Mouse (Mus musculus) MEL-GATA-1-ER (cell line): ENCODE measurements around the gene Hemk1.
"Not testable (repeated sequence)": the region's sequence is repeated elsewhere in the genome, so short reads cannot be mapped to it uniquely, and the experiment has no call there.

Experiments
- DNase-seq: peaks from one replicate; pipeline ENCODE4 v3.0.0-alpha.2; 2012; ENCODE audit warnings: low read depth; ENCODE audit errors: extremely low read depth

Gene Hemk1

DNA sequence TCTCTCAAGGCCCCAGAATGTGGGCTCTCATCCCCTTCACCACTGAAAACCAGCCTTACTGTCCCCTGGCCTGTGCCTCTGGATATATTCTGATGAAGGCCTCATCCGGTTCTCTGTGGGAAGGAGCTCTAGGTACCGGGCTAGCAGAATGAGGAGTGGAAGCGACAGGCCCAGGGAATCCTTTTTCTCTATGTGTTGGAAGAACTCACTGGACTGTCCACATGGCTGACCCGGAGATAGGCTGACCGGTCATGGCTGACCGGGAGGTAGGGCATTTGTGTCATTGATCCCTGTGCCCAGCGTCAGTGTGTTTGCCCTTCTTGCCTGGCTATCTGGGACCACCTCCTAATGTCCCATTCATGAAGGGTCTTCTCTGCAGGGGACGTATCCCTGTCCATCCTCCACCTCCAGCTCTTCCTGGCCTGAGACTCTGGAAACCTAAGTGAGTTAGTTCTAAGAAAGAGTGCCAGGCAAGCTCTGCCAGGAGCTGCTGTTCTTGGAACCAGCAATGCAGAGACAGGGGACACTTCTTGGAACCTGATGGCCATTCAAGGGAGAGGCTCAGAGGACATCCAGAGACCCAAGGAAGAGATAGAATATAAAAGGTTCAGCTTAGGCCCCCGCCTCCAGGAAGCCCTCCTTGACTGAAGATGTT, 29.7 kb downstream of the Hemk1 start:
- DNase-seq: no peak

DNA sequence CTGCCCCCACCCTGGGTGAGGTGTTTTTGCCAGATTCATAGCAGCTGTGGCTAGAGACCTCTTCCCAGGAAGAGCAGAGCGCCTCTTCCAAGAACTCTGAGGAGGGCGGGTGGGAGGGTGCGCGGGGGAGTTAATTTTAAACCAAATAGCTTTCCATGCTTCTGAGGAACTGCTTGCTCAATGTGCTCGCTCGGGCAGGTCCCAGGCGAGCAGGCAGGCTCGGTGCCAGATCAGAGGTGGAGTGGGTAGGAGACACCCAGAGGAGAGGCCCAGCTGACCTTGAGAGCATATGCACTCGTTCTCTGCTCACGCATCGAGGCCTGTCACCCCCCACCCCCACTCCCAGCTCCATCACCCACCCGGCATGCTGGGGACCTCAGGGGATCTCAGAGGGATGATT, 30.3 kb downstream of the Hemk1 start:
- no peak for DNase-seq

DNA sequence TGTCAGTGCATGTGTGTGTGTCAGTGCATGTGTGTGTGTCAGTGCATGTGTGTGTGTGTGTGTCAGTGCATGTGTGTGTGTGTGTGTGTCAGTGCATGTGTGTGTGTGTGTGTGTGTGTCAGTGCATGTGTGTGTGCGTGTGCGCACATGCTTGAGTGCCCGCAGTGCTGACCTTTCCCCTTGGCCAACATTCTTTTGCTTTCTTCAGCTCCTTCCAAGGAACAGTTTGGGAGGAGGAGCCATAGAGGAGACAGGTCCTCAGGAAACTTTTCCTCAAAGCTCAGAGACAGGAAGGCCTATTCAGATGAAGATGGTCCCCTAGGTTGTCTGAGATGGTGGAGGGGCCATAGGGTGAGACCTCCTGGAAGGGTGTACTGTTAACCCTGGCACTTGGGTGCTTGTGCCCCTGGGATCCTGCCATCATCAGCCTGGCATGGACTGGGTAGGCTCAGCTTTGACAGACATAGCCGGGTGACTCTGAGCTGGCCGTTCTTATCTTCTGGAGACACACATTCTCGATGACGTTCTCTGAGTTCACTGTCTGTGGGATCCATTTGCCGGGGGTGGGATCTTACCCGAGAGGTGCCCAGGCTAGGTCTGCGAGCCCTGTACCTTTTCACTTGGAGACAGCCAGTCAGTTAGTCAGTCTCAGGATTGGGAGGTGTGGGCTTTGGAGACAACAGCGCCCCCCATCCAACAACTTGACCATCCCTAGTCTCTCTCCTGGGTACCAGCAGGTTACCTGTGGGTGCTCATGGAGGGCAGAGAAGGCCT, 30.9 kb downstream of the Hemk1 start:
- no peak for DNase-seq

DNA sequence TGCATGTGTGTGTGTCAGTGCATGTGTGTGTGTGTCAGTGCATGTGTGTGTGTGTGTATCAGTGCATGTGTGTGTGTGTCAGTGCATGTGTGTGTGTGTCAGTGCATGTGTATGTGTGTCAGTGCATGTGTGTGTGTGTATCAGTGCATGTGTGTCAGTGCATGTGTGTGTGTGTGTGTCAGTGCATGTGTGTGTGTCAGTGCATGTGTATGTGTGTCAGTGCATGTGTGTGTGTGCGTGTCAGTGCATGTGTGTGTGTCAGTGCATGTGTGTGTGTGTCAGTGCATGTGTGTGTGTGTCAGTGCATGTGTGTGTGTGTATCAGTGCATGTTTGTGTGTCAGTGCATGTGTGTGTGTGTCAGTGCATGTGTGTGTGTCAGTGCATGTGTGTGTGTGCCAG, 31.5 kb downstream of the Hemk1 start:
- not testable (repeated sequence) for DNase-seq

DNA sequence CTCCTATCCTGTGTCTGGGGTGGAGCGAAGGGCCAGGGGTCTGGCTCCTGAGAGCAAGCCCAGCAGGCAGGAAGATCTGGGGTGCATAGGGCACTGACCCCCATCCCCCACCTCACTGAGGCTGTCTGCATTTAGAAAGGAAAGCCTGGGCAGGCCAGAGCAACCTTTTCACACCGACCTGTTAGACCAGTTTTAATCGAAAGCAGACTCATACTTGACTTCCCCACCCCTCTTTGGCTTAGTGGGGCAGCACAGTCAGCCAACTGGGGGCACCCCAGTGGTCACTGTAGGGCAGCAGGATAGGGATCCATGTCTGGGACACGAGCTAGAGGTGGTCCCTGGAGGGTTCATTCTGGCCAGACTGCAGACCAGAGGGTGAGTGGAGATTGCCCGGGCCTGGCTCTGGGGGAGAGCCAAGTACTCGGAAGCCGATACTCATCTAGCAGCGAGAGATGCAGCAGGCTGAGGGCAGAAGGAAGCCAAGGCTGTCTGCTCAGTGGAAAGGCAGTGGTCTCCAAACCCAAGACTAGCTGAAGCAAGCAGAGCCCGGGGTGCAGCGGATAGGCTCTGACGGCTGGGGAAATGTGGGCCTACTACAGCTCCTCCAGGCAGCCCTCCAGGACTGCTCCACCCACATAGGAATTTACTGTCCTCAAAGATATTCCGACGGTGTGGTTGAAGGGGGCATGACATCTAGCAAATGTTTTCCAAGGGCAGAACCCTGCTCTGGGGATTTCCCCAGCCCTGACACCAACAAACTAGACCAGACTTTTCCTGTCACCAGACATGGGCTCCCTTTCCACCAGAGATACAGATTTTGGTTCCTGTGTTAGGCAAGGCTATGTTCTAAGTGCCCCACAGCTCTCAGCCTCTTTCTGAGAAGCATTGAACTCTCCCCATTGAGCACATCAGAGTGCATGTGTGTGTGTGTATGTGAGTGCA, 32.3 kb downstream of the Hemk1 start:
- DNase-seq: no peak

DNA sequence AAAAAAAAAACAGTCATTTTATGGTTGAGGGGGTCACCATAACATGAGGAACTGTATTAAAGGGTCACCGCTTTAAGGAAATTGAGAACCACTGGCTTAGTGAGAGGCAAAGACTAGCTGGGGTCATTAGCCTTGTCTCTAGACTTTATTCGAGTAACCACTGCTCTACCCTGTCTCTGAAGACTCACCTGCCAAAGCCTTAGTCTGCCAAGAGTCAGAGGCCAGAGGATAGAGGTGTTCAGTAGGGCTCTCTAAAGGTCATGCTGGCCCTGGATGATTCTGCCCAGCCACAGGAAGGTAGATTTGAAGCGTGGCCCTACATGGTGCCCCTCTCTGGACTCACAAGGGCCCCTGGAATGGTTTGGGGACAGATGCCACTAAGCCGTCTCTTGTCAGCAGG, 33.1 kb downstream of the Hemk1 start:
- DNase-seq: no peak

DNA sequence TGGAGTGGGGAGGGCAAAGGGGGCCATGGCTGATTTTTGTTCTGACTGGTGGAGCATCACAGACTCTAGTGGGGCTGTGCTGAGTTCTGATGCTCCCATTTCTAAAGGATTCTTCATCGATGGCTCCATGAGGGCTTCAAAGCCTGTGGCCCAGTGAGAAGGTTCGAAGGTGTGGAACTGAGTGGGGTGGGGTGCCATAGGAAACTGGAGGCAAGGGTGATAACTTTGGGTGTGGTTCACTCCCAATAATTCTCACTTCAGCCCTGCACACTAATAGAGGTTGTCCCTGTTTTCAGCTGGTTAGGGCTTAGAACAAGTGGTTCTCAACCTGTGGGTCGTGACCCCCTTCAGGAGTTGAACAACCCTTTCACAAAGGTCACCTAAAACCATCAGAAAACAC, 33.8 kb downstream of the Hemk1 start:
- DNase-seq: no peak

DNA sequence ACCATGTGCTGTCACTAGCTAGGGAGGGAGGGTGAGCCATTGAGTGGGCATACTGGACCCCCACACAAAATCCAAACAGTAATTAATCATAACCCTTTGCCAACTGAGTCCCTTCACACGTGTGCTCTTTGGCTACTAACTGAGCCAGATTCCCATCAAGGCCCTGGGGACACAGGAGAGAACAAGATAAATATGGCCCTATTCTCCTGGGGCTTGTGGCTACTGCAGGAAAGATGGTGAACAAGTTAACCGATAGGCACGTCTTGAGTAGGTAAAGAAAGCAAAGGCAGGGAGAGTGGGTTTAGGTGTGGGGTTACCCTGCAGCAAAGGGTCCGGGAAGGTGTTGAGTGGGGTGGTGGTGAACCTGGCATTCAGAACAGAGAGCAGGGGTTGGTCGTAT, 34.2 kb downstream of the Hemk1 start:
- no peak for DNase-seq

DNA sequence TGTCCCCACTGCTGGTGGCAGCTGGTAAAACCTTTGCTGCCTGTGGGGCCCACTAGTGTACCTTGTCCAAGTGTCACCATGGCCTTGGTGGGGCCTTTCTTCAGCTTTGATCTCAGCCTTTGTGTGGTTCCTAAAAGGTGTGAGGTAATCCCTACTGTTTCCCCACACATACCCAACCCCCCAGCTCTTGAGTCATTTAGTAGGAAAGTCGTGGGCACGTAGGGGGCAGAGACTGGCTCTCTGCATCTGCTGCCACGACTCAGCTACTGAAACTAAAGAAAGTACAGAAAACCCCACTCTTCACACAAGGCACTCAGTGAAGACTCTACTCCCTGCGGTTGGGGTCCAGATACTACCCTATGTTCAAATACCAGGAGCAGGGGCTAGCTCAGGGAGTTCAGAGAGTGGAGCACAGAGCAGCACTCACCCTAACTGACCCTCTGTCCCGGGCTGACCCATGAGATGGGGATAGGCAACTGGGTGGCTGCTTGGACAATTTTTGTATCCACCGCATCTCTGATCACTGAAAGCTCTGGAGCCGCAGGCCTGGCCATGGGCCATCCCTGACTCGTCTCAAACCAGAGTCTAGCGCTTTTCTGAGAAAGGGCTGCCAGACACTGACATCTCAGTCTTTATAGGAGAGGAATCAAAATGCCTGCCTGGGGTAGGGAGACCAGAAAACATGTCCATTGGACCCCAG, 34.9 kb downstream of the Hemk1 start:
- DNase-seq: no peak

DNA sequence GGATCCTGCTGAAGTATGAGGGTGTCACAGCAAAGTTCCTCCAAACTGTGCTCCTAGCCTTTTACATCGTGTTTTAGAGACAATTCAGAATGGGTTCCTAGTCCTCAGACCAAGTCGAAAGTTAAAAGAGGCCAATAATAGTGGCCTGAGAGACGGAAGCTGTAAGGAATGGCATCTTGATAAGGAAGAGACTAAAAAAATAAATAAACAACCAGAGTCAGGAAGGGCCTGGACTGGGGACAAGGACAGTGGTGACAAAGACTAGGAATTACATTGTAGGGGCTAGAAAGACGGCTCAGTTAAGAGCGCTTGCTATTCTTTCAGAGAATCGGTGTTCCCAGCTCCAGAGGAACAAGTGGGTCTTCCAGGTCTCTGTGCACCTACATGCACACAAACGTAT, 35.6 kb downstream of the Hemk1 start:
- no peak for DNase-seq

DNA sequence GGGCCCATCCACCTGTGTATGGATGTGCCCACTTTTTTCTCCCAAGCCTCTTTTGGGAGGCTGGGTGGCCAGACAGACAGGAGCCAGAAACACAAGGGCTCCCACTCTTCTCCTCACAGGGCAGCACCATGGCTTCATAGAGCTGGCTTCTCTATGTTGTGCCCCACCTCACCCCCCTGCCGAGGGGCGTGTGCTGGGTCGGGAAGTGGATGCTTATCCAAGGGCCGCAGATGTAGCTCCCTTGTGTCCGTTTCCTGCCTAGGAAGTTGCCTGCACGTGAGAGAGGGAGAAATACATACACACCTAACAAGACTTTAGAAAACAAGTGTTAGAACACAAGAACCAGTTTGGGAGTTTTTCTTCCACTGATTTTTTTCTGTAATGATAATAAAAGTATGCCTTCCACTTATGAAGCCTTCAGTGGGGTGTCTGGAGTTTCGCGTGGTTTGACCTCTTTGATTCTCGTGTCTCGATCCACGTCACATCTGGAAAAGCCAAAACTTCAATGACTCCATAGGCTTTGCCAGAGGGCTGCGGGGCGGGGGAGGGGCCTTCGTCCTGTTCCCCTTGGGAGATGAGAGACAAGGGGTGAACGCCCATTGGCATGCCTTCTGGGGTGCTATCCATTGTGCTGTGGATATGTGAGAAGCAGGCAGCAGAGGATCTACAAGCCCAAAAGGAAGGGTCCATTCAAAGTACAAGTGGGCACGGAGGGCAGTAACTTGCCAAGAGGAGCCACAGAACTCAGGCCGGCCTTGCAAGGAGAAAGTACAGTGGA, 36.4 kb downstream of the Hemk1 start:
- DNase-seq: no peak

DNA sequence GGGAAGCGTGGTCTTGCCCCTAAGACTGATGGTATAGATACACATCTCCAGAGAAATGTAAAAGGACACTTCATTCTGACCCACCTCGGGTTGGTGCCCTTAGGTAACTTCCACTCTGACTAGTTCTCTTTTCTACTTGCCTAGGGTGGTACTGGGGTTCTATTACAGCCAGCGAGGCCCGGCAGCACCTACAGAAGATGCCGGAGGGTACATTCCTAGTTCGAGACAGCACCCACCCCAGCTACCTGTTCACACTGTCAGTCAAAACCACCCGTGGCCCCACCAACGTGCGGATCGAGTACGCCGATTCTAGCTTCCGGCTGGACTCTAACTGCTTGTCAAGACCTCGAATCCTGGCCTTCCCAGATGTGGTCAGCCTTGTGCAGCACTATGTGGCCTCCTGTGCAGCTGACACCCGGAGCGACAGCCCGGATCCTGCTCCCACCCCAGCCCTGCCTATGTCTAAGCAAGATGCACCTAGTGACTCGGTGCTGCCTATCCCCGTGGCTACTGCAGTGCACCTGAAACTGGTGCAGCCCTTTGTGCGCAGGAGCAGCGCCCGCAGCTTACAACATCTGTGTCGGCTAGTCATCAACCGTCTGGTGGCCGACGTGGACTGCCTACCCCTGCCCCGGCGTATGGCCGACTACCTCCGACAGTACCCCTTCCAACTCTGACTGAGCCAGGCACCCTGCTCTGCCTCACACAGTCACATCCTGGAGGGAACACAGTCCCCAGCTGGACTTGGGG, 37.8 kb downstream of the Hemk1 start:
- no peak for DNase-seq

DNA sequence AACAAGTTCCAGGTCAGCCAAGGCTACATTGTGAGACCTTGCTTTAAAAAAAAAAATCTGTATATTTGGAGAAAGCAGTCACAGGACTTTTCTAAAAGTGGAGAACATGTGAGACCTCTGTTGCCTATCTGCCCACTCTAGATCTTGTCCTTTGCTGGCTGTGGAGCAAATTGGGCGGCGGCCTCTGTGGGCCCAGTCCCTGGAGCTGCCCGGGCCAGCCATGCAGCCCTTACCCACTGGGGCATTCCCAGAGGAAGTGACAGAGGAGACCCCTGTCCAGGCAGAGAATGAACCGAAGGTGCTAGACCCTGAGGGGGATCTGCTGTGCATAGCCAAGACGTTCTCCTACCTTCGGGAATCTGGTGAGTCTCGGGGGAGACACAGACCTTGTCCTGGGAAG, 38.4 kb downstream of the Hemk1 start:
- no peak for DNase-seq

DNA sequence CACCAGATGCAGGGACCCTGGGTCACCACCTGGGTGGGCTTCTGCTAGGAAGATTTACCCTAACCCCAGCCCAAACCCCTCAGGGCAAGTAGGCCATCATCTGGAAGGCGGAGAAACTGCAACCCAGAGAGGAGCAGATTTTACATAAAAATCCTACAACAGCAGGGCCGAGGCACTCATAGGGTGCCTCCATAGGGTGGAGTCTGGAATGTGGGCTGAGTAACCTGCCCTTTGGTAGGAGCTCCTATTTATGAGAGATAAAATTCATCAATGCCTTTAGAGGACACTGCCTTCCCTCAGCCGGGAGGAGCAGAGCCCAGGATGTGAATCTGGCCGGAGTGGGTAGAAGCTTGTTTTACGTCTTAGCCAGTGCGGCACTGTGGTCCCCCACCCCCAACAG, 39.3 kb downstream of the Hemk1 start:
- no peak for DNase-seq

DNA sequence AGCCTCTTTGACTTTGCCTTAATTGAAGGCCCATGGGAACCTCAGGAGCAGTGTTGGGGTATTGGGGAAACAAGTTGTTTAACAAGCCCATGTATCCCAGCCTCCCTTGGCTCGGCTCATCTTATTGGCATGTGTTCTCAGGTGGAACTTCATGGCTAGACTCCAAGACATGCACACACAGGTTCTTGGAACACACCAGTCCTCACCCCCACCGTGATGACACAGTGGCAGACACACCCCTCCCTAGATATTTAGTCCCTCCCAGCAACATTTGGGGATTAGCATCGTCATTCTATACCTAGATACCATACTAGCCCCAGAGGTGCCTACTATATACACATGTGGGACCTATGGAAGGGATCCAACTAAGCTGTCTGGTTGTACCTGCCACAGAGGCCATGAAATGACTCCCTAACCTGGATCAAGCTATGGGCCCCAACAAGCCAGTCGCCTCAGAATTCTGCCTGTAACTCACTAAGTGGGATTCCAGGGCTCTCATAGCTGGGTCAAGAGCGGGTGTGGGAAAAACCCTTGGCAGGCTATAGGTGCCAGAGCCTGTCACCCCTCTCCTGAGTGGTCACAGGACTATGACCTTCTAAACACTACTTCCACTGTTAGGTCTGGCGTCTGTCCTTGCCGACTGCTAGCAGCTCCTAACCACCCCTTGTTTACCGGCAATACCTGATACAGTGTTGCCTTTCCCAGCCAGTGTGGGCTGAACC, 39.9 kb downstream of the Hemk1 start:
- no peak for DNase-seq

DNA sequence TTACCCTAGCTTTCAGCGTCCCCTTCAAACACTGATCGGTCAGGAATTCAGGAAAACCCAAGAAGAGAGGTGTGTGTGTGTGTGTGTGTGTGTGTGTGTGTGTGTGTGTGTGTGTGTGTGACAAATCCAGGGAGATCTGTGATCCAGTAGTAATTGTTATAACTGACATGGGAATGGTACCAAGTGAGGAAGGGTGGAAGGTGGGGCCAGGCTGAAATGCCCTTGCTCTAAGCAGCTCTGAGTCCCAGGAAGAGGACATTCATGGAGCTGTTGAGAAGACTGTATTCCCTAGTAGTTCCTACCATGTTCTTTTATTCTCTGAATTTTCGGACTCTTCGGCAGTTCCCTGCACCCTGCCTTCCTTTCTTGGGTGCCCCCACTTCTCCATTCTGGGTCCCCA, 40.5 kb downstream of the Hemk1 start:
- no peak for DNase-seq

DNA sequence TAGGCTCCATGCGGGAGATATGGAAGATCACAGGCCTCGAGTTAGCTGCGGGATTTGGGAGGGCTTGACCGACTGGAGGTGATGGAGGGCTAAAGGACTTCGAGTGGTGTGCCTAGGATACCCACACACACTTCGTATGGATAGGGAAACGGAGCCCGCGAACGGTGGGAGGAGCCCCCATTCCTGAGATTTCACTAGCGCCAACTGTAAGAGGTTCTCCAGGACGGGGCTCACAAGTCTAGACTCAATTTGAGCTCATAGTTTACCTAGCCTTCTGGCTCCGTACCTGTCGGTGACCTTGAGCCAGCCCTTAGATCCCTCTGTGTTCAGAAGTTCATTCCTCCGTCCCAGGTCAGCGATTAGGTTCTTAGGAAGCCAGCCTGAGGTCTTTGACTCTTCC, 41.1 kb downstream of the Hemk1 start:
- no peak for DNase-seq

DNA sequence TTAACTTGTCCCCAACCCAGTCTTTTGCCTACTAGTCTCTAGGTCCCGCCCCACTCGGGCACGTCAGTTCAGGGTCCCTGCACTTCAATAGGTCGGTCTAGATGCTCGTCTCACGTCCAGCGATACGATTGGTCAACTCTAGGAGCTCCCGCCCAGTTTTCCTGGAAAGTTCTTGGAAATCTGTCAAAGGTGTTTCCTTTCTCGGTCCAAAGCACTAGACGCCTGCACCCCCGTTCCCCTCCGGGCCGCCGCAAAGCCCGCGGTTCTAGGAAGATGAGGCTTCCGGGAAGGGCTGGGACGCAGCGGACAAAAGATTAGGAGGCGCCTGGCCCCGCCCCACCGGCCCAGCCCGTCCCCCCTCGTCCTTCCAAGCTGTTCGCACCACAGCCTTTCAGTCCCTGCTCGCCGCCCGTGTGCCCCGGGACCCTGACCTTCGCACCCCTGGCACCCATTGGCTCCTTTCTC, 41.6 kb downstream of the Hemk1 start:
- DNase-seq: peak; percentile 97

DNA sequence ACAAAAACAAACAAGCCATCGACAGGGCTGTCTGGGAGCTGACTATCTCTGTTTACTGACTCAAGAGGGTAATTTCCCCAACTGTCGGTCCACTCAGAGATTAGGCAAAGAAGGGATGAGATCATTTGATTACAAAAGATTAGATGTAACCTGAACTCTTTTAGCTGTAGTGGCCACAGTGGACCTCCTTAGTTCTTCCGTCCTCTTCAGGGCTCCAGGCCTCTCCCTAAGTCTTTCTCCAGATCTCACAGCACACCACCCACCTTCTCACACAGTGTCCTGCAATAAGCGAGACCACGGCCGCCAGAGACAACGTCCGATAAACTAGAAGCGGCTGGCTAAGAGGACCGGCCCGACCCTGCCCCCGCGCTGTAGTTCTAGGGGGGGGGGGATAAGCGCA, 42.1 kb downstream of the Hemk1 start:
- no peak for DNase-seq

DNA sequence AAGGTAGTCTGAATTCAATTTTAAA, 42.3 kb downstream of the Hemk1 start, which contains the start of gene Cish:
Gene Cish (plus strand): TSS at position 11 of the 25 bp plus-strand sequence.
- DNase-seq: no peak
